Mouse (Mus musculus) brown adipose tissue, adult 24 weeks (tissue): Measurements from ENCODE around the gene Pam16. TPM values are rescaled to one million over a fixed set of nuclear protein-coding genes. Genes with fewer than 3 reads are reported as not detected.

Source experiments
- H3K27ac ChIP-seq: fragments of 200-500 bp; replicated peaks from 2 replicates; pipeline ENCODE4 v1.5.1; 2012; ENCODE audit warnings: low read depth, mild to moderate bottlenecking, low read length
- H3K4me1 ChIP-seq: fragments of 200-500 bp; 2 replicates; pipeline ENCODE4 v1.6.1; 2012; ENCODE audit warnings: low read length, mixed read lengths; ENCODE audit not compliant: control insufficient read depth, insufficient read depth, insufficient read length
- H3K4me3 ChIP-seq: fragments of 200-500 bp; 2 replicates; pipeline ENCODE4 v1.5.1; 2012; ENCODE audit warnings: low read depth, mild to moderate bottlenecking, low read length, moderate library complexity; ENCODE audit not compliant: insufficient read depth
- polyA plus RNA-seq: library from polyadenylated mRNA; stranded (reverse); fragments of >200 nt; gene quantifications from 2 replicates; pipeline ENCODE4 v1.2.4, GENCODE M21; 2012; ENCODE audit not compliant: missing spikeins, insufficient read depth, insufficient read length

Gene Pam16
- polyA plus RNA-seq = 140 and 178 TPM in 2 replicates

DNA sequence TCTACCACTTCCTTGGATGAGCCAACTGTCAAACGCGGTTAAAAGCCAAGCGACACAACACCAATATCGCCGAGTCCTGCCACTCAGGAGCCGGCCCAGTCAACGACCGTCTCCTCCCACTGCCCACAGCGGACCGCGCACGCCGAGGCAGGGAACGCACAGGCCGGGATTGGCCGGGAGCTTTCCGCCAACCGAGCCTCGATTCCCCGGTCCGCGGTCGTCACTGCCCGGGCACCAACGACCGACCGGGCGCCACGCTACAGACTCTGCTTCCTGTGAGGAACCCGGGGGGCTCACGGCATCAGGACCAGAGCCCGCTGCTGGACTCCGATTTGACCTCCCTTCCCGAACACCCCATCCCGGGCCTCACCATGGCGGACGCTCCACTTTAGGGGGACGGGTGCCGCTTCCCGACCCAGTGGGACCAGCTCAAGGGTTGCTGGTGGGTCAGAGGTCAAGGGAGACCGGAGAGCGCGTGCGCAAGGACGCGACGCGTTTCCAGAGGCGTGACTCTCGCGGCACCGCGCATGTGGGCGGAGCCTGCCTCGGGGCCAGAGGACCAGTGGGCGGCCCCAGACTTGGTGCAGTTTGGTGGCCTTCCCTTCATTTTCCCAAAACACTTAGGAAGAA is at the start of gene Pam16:
Pam16 (minus strand) TSS at position 508 of the 630 bp plus-strand sequence.
- peaks cover 16% of the 10 kb centered on the region for H3K4me1 ChIP-seq
- H3K27ac ChIP-seq = peak within 1 kb of the TSS; percentile 78
- H3K4me3 ChIP-seq = peak within 1 kb of the TSS; percentile 88

DNA sequence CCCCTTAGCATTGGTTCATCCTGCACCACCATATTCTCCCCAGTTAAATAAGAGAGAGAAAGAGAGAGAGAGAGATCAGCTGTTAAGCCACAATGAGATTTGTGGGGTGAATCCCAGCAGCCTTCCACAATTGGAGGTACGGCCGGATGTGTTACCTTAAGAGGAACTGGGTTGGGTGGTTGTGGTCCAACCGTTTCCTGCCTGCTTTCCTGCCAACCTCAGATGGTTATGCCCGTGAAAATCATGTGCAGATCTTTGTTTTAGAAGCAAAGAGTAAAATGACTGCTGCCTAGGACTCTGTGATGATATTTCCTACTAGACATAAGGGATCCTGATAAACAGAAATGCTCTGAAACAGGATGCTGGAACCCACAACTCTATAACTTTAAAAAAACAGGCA is 49.3 kb upstream of the Pam16 start:
- H3K4me1 ChIP-seq = peaks cover 3% of the 10 kb centered on the region; the same call in 1 of the 2 replicates
- H3K4me3 ChIP-seq = no peak overlapping the region
- H3K27ac ChIP-seq = no peak overlapping the region

DNA sequence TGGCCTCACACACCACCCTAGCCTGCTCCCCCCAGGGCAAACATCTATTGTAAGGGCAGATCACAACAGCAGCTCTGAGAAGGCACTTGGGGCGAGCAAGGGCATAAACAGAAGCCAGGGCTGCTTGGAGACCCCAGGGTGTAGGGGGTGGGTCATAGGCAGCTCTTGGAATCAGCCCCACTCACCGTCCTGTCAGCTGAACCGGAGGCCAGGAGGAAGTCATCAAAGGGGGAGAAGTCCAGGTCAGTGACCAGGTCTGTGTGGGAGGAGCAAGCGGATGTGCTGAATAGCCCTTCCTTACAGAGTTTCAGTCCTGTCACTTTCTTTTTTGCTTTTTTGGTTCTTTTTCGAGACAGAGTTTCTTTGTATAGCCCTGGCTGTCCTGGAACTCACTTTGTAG is 45.5 kb upstream of the Pam16 start:
- H3K4me1 ChIP-seq = no peaks in the 10 kb centered on the region
- H3K27ac ChIP-seq = no peak overlapping the region
- no peak overlapping the region for H3K4me3 ChIP-seq

DNA sequence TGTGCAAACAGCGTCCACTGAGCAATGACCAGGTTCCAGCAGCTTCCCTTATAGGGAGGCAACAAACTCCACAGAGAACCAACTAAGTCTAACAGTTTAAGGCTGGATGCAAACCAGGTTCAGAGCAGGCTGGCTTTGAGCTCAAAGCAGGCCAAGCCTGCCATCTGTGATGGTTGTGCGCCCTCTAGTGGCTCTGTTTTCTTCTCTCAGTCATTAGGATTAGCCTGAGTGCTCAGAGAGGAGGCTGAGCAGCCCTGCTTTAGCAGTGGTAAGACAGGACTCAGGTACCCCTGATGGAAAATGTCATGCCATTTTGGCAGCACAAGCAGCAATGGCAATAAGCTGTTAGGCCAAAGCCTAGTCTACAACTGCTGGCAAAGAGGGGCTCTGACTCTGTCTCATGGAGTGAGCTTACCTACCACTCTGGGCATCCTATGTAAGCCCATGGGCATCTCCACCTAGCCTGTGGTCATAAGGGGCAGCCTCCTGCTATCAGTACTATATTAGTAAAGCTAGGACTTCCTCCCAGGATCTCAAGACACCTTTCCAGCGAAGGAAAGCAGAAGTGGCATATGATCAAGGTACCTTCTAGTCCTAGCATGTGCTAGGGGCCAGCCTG is 42.5 kb upstream of the Pam16 start:
- Histone ChIP-seq H3K4me3 (no peak overlapping the region), H3K4me1 (no peaks in the 10 kb centered on the region), H3K27ac (no peak overlapping the region)

DNA sequence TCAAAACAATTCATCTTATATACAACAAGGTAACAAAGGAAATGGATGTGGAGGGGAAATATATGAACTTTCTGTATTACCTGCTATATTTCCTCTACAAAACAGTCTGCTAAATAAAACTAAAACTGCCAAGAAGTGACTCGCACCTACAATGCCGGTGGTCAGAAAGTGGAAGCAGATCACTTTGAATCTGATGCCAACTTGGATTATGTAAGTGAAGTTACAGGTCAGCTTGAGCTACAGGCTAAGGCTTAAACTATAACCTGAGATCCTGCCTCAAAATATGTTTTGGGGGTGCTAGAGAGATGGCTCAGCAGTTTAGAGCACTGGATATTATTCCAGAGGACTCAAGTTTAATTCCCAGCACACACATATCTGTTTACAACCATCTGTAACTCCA is 40.9 kb upstream of the Pam16 start:
- Histone ChIP-seq H3K4me3 (no peak overlapping the region), H3K27ac (no peak overlapping the region), H3K4me1 (no peaks in the 10 kb centered on the region)

DNA sequence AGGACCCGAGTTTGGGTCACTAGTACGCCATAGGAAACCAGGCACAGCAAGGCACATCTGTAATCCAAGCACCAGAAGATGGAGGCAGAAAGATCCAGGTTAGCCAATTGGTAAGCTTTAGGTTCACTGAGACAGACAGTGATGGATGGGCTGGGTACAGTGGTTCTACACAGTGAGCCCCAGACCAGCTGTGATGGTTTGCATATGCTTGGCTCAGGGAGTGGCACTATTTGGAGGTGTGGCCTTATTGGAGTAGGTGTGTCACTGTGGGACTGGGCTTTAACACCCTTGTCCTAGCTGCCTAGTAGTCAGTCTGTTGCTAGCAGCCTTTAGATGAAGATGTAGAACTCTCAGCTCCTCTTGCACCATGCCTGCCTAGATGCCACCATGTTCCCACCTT is 39.0 kb upstream of the Pam16 start:
- Histone ChIP-seq H3K4me1 (no peaks in the 10 kb centered on the region), H3K4me3 (no peak overlapping the region), H3K27ac (no peak overlapping the region)

DNA sequence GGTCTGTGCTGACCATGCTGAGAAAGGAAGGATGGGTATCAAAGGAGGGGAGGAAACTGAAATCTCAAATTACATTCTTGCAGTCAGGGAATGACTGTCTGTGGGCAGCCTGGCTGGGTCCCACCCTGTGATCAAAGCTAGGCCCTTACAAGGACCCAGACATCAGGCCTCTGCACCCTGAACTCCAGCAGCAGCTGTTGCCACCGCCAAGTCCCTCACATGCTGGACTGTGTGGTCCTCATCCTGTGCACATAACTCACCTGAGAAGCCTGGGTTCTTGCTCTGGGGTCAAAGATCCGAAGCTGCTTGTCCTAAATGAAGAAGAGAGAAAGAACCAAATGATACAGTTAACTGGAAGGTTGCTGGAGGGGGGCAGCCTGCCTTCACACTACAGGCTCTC is 36.8 kb upstream of the Pam16 start:
- H3K4me3 ChIP-seq = no peak overlapping the region
- no peak overlapping the region for H3K27ac ChIP-seq
- H3K4me1 ChIP-seq = no peaks in the 10 kb centered on the region

DNA sequence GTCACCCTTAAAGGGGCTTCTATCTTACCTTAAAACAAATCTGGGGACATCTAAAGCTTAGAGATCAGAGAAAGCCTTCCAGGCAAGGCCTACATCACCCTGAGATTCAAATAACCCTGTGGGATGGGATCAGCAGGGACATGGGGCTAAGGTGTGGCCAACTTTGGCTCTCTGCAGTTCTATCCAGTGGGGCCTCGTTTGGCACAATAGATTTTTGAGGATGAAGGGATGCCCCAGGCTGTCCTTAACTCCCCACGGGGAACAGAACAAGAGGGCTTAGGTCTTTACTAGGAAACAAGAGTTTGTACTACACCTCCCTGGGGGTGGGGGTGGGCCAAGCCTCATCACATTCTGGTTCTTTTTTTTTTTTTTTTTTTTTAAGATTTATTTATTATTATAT is 34.5 kb upstream of the Pam16 start:
- Histone ChIP-seq H3K27ac (no peak overlapping the region), H3K4me3 (no peak overlapping the region), H3K4me1 (peaks cover 8% of the 10 kb centered on the region)

DNA sequence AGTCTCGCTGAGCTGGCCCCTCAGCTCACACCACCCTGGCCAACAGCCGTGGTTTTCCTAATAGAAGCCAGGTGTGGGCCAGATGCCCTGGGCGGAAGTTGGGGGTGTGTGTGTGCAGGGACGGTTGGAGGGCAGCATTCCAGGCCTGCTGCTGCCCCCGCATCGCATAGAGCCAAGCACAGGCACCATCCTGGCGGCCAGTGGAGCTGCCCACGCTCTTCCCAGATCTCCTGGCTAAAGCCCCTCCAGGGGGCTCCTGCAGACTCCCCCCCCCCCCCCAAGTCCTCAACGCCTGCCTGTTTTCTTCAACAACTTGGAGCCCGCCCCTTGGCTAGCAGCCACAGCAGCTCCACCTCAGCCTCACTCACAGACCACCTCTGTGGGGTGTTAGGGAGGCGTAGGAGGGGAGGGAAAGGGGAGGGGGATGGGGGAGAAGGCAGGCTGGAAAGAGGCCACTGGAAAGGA is 34.0 kb upstream of the Pam16 start:
- H3K4me1 ChIP-seq = peaks cover 11% of the 10 kb centered on the region
- no peak overlapping the region for H3K4me3 ChIP-seq
- no peak overlapping the region for H3K27ac ChIP-seq

DNA sequence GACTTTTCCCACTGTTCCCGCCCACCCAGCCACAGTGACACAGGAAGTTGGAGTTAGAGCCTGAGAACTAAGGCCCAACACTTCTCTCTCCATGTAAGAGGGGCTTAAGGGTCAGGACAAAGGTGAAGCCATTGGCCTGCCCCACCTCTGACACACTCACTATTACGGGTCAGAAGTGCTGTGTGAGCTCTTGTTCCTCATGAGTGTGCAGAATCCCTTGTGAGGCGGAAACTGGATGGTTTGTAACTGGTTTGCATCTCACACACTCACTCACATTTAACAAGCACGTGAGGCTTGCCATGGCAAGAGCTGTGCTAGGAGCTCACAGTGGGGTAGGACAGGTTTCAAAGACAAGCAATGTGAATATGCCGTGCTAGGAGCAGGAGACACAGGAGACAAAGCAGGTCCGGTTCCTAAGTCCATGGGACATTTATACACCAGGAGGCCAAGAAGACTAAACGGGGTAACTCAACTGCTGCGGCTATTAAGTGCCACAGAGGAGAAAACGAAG is 31.8 kb upstream of the Pam16 start:
- Histone ChIP-seq H3K4me1 (peaks cover 21% of the 10 kb centered on the region), H3K27ac (peak overlapping the region; percentile 83), H3K4me3 (no peak overlapping the region)

DNA sequence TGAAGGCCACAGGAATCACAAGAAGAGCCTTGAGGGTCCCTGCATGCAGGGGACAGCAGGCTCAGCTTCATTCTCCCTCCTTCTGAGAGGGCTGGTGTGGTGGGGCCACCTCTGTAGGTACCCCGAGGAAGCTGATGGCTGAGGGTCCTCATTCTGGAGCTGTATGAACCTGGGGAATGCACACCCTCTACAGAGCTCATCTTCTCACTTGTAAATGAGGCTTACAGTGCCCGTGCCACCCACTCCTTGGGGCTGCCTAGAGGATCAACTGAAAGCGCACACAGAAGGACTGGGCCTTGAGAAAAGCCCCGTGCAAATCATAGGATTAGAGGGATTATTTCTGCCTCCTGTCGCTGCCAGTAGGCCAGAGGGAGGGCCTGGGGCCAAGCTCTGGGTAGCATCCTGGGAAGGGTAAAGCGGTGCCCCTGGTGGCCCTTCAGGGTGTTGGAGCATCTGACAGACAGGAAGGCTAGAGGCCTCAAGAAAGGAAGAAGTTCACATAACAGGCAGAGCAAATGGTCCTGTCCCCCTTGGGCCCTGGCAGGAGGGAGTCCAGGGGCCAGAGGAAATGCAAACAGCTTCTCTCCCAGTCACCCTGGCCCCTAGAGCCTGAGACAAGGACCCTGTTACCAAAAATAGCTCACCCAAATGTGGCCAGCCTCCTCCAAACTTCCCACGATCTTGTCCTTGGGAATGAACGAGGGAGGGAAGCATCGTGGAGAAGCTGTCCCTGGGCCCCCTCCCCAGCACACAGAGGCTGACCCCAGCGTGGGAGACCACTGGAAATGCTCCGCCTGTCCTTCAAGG is 31.2 kb upstream of the Pam16 start:
- peaks cover 27% of the 10 kb centered on the region for H3K4me1 ChIP-seq
- no peak overlapping the region for H3K4me3 ChIP-seq
- H3K27ac ChIP-seq = peak overlapping the region; percentile 83

DNA sequence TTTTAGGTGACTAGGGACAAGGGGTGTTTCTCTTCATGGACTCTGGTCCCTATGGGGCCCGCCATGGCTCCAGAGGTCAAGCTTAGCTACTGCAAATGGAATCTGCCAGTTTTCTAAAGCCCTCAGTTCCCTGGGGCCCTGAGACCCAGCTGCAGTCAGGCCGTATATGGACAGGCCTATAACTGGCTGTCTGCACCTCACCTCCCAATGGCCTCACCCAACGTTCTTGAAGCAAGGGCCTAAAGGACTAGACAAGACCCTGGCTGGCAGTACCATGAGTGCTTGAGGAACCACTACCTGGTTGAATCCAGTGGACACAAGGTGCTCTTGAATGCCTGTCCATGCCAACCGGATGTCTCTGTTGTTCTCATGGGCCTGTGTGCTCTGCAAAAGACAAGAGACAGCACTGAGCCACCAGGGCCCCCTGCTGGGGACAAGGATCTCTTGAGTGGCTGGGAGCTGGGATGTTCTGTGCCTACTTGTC is 30.5 kb upstream of the Pam16 start:
- Histone ChIP-seq H3K4me3 (no peak overlapping the region), H3K4me1 (peaks cover 30% of the 10 kb centered on the region)

DNA sequence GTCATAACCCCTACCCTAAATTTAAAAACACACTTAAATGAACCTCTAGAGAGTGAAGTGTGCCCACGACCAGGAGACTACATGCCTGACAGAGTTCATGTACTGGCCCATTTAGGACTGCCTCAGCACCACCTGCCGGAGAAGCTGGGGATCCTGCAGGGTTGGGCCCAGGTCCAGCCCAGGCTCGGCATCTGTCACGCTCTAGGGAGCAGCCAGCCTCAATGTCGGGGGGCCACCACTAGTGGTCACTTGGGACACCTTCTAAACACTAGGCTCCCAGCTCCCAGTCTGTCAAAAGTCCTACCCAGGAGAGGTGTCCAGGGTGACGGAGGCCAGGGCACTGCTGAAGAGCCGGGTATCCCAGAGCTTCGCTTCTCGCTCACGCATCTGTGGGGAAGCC is 29.9 kb upstream of the Pam16 start:
- peak overlapping the region; percentile 67 for H3K27ac ChIP-seq
- H3K4me3 ChIP-seq = peak overlapping the region; percentile 9
- H3K4me1 ChIP-seq = peaks cover 35% of the 10 kb centered on the region

More for the DNA sequence above, 30.5 kb upstream of the Pam16 start:
- H3K27ac ChIP-seq = peak overlapping the region; percentile 83

DNA sequence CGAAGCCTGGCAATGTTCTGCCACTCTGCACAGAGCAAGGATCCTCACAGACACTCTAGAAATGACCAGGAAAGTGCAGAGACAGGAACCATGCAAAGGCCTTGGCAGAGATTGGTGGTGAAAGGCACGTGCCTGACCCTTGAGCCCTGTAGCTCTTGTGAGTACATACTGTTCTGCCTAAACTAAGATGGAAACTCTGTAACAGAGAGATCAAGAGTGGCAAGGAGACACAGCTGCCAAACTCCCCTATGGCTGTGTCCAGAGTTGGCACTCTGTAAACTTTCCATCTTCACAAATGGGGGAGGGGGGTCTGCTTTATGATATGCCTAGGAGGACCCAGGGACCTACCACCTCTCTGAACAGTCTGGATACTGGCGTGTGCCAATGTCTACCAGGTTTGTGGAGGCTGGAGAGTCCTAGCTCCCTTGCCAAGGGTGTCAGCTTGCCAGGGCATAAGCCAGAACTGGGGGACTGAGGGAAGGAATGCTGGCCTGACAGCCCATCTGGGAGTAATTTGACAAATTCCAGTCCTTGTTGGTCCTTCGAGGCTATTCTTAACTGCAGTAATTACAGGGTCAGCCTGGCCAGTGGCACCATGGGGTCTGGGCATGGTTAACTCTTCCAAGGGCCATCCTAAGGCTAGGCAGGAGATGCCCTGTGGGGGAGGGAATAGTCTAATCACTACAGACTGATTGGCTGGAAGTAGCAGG is 28.1 kb upstream of the Pam16 start:
- H3K4me1 ChIP-seq = peaks cover 35% of the 10 kb centered on the region
- H3K4me3 ChIP-seq = no peak overlapping the region
- peak overlapping the region; percentile 67 for H3K27ac ChIP-seq

DNA sequence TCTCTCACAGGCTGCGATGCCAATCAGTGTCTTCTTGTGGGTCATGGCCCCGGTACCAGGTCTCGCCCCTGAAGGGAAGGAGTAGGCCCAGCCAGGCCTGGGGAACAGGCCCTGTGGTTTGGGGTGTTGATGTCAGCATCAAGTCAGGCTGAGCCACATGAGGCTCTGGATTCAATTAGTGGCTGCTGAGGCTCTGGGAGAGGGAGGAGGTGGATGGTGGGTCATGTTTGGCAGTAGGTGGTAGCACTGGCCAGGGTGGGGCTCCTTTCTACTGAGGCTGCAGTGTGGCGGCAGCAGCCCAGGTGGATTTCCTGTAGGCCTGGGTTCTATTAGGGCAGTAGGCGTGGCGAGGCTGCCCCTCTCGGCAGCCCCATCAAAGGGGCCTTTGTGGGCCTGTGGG is 26.8 kb upstream of the Pam16 start:
- H3K4me1 ChIP-seq = peaks cover 35% of the 10 kb centered on the region
- H3K27ac ChIP-seq = peak overlapping the region; percentile 42
- no peak overlapping the region for H3K4me3 ChIP-seq
